Mouse (Mus musculus): ENCODE measurements around the gene Fbxl15. TPM values are rescaled to one million over a fixed set of nuclear protein-coding genes. Genes with fewer than 3 reads are reported as not detected.
A peak's percentile ranks its signal among the peaks of the same experiment; 100 is the strongest.

The Fbxl15 gene
- total and polyA plus RNA-seq, 2 experiments from 2014 or later, result 55.2 to 57.8 TPM

- peak overlapping the region; percentile 75 for H3K4me3 ChIP-seq (ENCODE audit: low read depth, low read length)
- peak overlapping the region; percentile 62 for H3K27ac ChIP-seq (ENCODE audit: low read depth, low read length)
- no peak for TF ChIP-seq CTCF (IDR thresholded peaks at IDR 0.05)
- peak overlapping the region; percentile 83 for H3K4me2 ChIP-seq (ENCODE audit: low read depth, low read length, poor library complexity, severe bottlenecking)
- WGBS, result 12% methylated on average over 16 of the region's 16 CpGs
- H3K4me1 ChIP-seq (ENCODE audit: insufficient read depth, low read length), result peaks cover 33% of the 10 kb centered on the region
- DNase-seq (ENCODE audit: low spot score) (peak; percentile 87), ATAC-seq (ENCODE audit: low FRiP score) (peak; percentile 39; the same call in 1 of the 2 replicates)
- H3K9me3 ChIP-seq (ENCODE audit: low read length), result no peaks in the 10 kb centered on the region
- H3K9ac ChIP-seq (replicated peaks; ENCODE audit: low read length, poor library complexity, severe bottlenecking), result 0 out of 2 replicates have a peak overlapping the region, but pooled peaks have one; percentile 19
- peaks cover 16% of the 10 kb centered on the region for H3K36me3 ChIP-seq (ENCODE audit: insufficient read depth, low read length)
- H3K27me3 ChIP-seq (ENCODE audit: insufficient read depth, low read length), result peaks cover 4% of the 10 kb centered on the region; the same call in 1 of the 2 replicates
Measured at GRCm38 (mm10) chr19:46318586-46319378, 9.2 kb upstream of the Fbxl15 start.

GRCm38 (mm10) chr19:46320076-46320785 is 7.8 kb upstream of the Fbxl15 start:
- Histone ChIP-seq H3K9me3 (ENCODE audit: low read length) (no peaks in the 10 kb centered on the region), H3K4me1 (ENCODE audit: insufficient read depth, low read length) (peaks cover 43% of the 10 kb centered on the region), H3K27ac (ENCODE audit: low read depth, low read length) (0 out of 2 replicates have a peak overlapping the region, but pooled peaks have one; percentile 62), H3K9ac (replicated peaks; ENCODE audit: low read length, poor library complexity, severe bottlenecking) (no peak overlapping the region), H3K4me3 (ENCODE audit: low read depth, low read length) (no peak overlapping the region), H3K27me3 (ENCODE audit: insufficient read depth, low read length) (no peaks in the 10 kb centered on the region), H3K36me3 (ENCODE audit: insufficient read depth, low read length) (0 out of 2 replicates have a peak, but pooled peaks cover 3% of the 10 kb centered on the region), H3K4me2 (ENCODE audit: low read depth, low read length, poor library complexity, severe bottlenecking) (no peak overlapping the region)
- TF ChIP-seq CTCF (IDR thresholded peaks at IDR 0.05), result no peak
- ATAC-seq (ENCODE audit: low FRiP score) (no peak), DNase-seq (ENCODE audit: low spot score) (no peak)
- 84% methylated on average over 8 of the region's 8 CpGs for WGBS

- DNase-seq (ENCODE audit: low spot score) (peak; percentile 76), ATAC-seq (ENCODE audit: low FRiP score) (peak; percentile 21; the same call in 1 of the 2 replicates)
- H3K4me1 ChIP-seq (ENCODE audit: insufficient read depth, low read length), result peaks cover 40% of the 10 kb centered on the region
- H3K27ac ChIP-seq (ENCODE audit: low read depth, low read length), result peak overlapping the region; percentile 63
- H3K36me3 ChIP-seq (ENCODE audit: insufficient read depth, low read length), result 0 out of 2 replicates have a peak, but pooled peaks cover 3% of the 10 kb centered on the region
- TF ChIP-seq CTCF (IDR thresholded peaks at IDR 0.05), result no peak
- WGBS, result 23% methylated on average over 6 of the region's 6 CpGs
- no peak overlapping the region for H3K4me3 ChIP-seq (ENCODE audit: low read depth, low read length)
- H3K9ac ChIP-seq (replicated peaks; ENCODE audit: low read length, poor library complexity, severe bottlenecking), result peak overlapping the region; percentile 39; the same call in 1 of the 2 replicates
- peak overlapping the region; percentile 35 for H3K4me2 ChIP-seq (ENCODE audit: low read depth, low read length, poor library complexity, severe bottlenecking)
- H3K27me3 ChIP-seq (ENCODE audit: insufficient read depth, low read length), result no peaks in the 10 kb centered on the region
- no peaks in the 10 kb centered on the region for H3K9me3 ChIP-seq (ENCODE audit: low read length)
Measured at GRCm38 (mm10) chr19:46321101-46321943, 6.7 kb upstream of the Fbxl15 start.

GRCm38 (mm10) chr19:46322144-46322995 is 5.6 kb upstream of the Fbxl15 start:
- Histone ChIP-seq H3K27ac (ENCODE audit: low read depth, low read length) (peak overlapping the region; percentile 63), H3K36me3 (ENCODE audit: insufficient read depth, low read length) (0 out of 2 replicates have a peak, but pooled peaks cover 3% of the 10 kb centered on the region), H3K9ac (replicated peaks; ENCODE audit: low read length, poor library complexity, severe bottlenecking) (peak overlapping the region; percentile 39; the same call in 1 of the 2 replicates), H3K27me3 (ENCODE audit: insufficient read depth, low read length) (no peaks in the 10 kb centered on the region), H3K4me2 (ENCODE audit: low read depth, low read length, poor library complexity, severe bottlenecking) (peak overlapping the region; percentile 35), H3K4me3 (ENCODE audit: low read depth, low read length) (no peak overlapping the region), H3K9me3 (ENCODE audit: low read length) (no peaks in the 10 kb centered on the region), H3K4me1 (ENCODE audit: insufficient read depth, low read length) (peaks cover 33% of the 10 kb centered on the region)
- no peak for ATAC-seq (ENCODE audit: low FRiP score)
- WGBS, result 47% methylated on average over 11 of the region's 11 CpGs
- TF ChIP-seq CTCF (IDR thresholded peaks at IDR 0.05), result no peak
- DNase-seq (ENCODE audit: low spot score), result no peak

Data from midbrain, postnatal 0 days (tissue).